Mouse (Mus musculus) C2C12 (cell line): ENCODE data around the gene Sike1.

Source experiments
- CEBPB ChIP-seq: IDR thresholded peaks from one replicate; pipeline ENCODE4 v1.6.1; 2011; ENCODE audit warnings: low read depth, mild to moderate bottlenecking, control low read depth, moderate library complexity
- CTCF ChIP-seq: IDR thresholded peaks from one replicate; pipeline ENCODE4 v1.5.1; 2011; ENCODE audit not compliant: control insufficient read depth, insufficient read depth, insufficient read length
- FOSL1 ChIP-seq: IDR thresholded peaks from one replicate; pipeline ENCODE4 v1.8.0; 2011; ENCODE audit warnings: mild to moderate bottlenecking, low read length; ENCODE audit not compliant: poor library complexity, insufficient read depth, severe bottlenecking
- MAX ChIP-seq: IDR thresholded peaks from one replicate; pipeline ENCODE4 v1.6.1; 2011; ENCODE audit warnings: mild to moderate bottlenecking, control low read depth
- MYOD1 ChIP-seq: IDR thresholded peaks from one replicate; pipeline ENCODE4 v1.6.1; 2011; ENCODE audit warnings: low read depth; ENCODE audit not compliant: control insufficient read depth, insufficient read length
- MYOG ChIP-seq: IDR thresholded peaks from one replicate; pipeline ENCODE4 v1.6.1; 2011; ENCODE audit not compliant: control insufficient read depth, insufficient read length; ENCODE audit errors: extremely low read depth
- USF1 ChIP-seq: IDR thresholded peaks from one replicate; pipeline ENCODE4 v1.6.1; 2011; ENCODE audit warnings: low read depth, mild to moderate bottlenecking, control low read depth, moderate library complexity

DNA sequence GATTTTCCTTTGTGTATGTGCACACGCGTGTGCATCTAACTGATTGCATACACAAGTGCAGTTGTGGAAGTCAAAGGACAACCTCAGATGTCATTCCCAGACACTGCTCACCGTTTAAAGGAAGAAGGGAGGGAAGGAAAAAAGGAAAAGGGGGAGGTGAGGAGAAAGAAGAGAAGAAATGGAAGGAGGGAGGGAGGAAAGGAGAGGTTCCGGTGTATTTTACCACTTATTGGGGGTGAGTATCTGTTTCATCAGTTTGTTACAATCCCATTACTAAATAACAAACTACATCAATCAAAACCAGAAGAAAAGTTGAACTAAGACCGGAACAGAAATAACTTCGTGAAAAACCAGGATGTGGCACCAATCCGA, 289 bp upstream of the Sike1 start:
- no peak for TF ChIP-seq CTCF
- TF ChIP-seq MAX = no peak
- no peak for TF ChIP-seq CEBPB
- no peak for TF ChIP-seq MYOD1
- no peak for TF ChIP-seq USF1
- TF ChIP-seq MYOG = no peak
- no peak for TF ChIP-seq FOSL1
